Mouse (Mus musculus) limb, embryonic 11.5 days (tissue): Measurements from ENCODE around the gene Lgi4. TPM values are rescaled to one million over a fixed set of nuclear protein-coding genes. Genes with fewer than 3 reads are reported as not detected.

Experiments
- ATAC-seq: fragments of 200-750 bp; cut with Nextera tagmentation; 2 replicates; pipeline ENCODE4 v1.8.0; 2017; ENCODE audit warnings: low read depth; ENCODE audit not compliant: insufficient number of reproducible peaks, low FRiP score, low TSS enrichment
- DNase-seq: peaks from one replicate; pipeline ENCODE4 v3.0.0-alpha.2; 2015; ENCODE audit warnings: low spot score
- H3K27ac ChIP-seq: fragments of 300-500 bp; sonication (generic); replicated peaks from 2 replicates; pipeline ENCODE4 v1.5.1; 2014; ENCODE audit warnings: low read depth, mild to moderate bottlenecking, low read length
- H3K27me3 ChIP-seq: fragments of 300-500 bp; sonication (generic); 2 replicates; pipeline ENCODE4 v1.6.1; 2014; ENCODE audit warnings: mild to moderate bottlenecking, low read length, mixed read lengths; ENCODE audit not compliant: control insufficient read depth, insufficient read depth
- H3K36me3 ChIP-seq: fragments of 300-500 bp; sonication (generic); 2 replicates; pipeline ENCODE4 v1.6.1; 2014; ENCODE audit warnings: mild to moderate bottlenecking, low read length, moderate library complexity, mixed read lengths; ENCODE audit not compliant: control insufficient read depth, insufficient read depth
- H3K4me1 ChIP-seq: fragments of 300-500 bp; sonication (generic); 2 replicates; pipeline ENCODE4 v1.6.1; 2014; ENCODE audit warnings: low read length, mixed read lengths; ENCODE audit not compliant: control insufficient read depth, insufficient read depth
- H3K4me2 ChIP-seq: fragments of 300-500 bp; sonication (generic); 2 replicates; pipeline ENCODE4 v1.6.1; 2014; ENCODE audit warnings: low read depth, mild to moderate bottlenecking, moderate library complexity; ENCODE audit not compliant: severe bottlenecking
- H3K4me3 ChIP-seq: fragments of 300-500 bp; sonication (generic); 2 replicates; pipeline ENCODE4 v1.5.1; 2014; ENCODE audit warnings: low read depth, low read length
- H3K9ac ChIP-seq: fragments of 300-500 bp; sonication (generic); 2 replicates; pipeline ENCODE4 v1.6.1; 2014; ENCODE audit warnings: mild to moderate bottlenecking, low read length
- H3K9me3 ChIP-seq: fragments of 300-500 bp; sonication (generic); 2 replicates; pipeline ENCODE4 v1.6.1; 2016; ENCODE audit warnings: low read length; ENCODE audit not compliant: control insufficient read depth
- WGBS: fragments of 180-500 bp; shearing (Covaris S2); extraction: QIAGEN DNeasy Blood & Tissue Kit; methylation state at CpG from one replicate; pipeline ENCODE4 v1.1.7; 2014; 5-methylcytosine and 5-hydroxymethylcytosine counted together
- polyA plus RNA-seq: library from polyadenylated mRNA; unstranded; fragments of >200 nt; fragmentation: Nextera tagmentation; extraction: Ambion mirVana; gene quantifications from 2 replicates; pipeline ENCODE4 v1.2.1, GENCODE M21; 2014

Gene Lgi4
- polyA plus RNA-seq, 1 experiment from 2014 or later: 0.23 TPM

DNA sequence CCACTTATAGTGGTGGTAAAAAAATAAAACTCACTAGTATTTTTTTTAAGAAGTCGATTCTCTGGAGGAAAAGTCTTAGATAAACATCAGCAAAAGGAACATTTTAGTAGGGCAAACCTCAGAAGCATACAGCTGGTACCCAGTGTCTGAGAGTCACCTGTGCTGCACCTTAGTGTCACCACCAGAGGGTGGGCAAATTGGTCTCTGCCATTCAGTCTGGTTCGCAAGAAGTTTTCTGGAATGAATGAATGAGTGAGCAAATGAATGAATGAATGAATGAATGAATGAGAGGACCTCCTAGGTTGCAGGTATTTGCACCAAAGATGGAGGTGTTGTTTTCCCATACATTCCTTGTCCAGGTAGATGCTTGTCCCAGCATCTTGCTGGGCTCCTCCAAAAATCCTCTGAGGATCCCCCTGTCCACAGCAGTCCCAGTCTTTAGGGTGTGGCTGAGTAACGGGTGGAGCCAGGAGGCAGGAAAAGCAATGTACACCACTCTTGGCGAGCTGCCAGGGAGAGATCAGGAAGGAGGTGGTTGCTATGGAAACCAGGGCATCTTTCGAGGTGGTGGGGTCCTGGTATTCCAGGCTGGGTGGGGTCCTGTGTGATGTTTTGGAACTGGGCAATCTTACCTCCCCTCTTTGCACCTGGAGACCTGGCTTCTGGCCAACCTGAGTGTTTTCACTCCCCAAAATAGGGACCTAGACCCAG, 9.9 kb upstream of the Lgi4 start:
- 25% methylated on average over 5 of the region's 5 CpGs for WGBS
- Histone ChIP-seq H3K9ac (no peak overlapping the region), H3K4me2 (peak overlapping the region; percentile 27; the same call in 1 of the 2 replicates), H3K27ac (no peak overlapping the region), H3K4me1 (peaks cover 19% of the 10 kb centered on the region), H3K36me3 (no peaks in the 10 kb centered on the region), H3K27me3 (peaks cover 57% of the 10 kb centered on the region), H3K4me3 (no peak overlapping the region), H3K9me3 (no peaks in the 10 kb centered on the region)
- no peak for ATAC-seq
- no peak for DNase-seq

DNA sequence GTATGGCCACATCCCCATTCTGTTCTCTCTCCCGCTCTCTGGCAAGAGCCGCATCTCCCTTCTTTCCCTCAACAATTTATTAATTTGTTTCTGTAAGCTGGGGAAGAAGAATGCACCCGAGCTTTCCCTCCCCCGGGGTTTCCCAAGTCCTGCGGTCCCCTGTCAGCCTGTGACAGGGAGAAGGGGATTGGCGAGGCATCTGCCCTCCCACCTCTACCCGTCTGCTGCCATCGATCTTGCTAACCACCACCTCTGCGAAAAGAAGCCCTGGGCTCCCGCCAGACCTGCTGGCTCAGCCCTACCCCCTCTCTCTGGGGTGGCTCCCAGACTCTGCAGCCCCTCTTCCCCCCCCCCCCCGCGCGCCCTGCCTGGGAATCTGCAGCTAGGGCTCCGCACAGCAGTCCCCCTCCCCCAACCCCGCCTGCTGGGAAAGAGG, 9.3 kb upstream of the Lgi4 start:
- peak overlapping the region; percentile 27 for H3K4me2 ChIP-seq
- no peaks in the 10 kb centered on the region for H3K36me3 ChIP-seq
- no peak for DNase-seq
- peak overlapping the region; percentile 0; the same call in 1 of the 2 replicates for H3K4me3 ChIP-seq
- H3K9ac ChIP-seq: no peak overlapping the region
- ATAC-seq: peak; percentile 5; the same call in 1 of the 2 replicates
- WGBS: 3% methylated on average over 11 of the region's 15 CpGs
- peaks cover 20% of the 10 kb centered on the region for H3K4me1 ChIP-seq
- H3K27ac ChIP-seq: no peak overlapping the region
- H3K27me3 ChIP-seq: peaks cover 58% of the 10 kb centered on the region
- no peaks in the 10 kb centered on the region for H3K9me3 ChIP-seq

DNA sequence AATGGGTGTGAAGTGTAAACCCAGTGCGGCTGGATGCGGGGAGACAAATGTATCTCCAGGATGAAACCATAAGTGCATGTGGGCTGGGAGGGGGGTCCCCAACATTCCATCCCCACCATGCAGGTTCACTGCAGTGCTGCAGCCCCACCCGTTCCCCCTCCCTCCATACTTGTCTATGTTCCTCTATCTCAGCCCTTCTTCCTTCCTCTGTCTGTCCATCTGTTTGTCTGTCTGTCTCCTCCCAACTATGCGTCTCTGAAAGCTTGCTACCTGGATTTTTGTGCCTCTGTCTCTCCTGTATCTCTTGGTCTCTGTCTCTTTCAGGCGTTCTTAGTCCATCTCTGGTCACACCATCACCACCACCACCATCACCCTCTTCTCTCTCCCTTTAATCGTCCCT, 8.7 kb upstream of the Lgi4 start:
- Histone ChIP-seq H3K9me3 (no peaks in the 10 kb centered on the region), H3K4me3 (no peak overlapping the region; the same call in 1 of the 2 replicates), H3K4me1 (peaks cover 26% of the 10 kb centered on the region), H3K36me3 (no peaks in the 10 kb centered on the region), H3K27ac (no peak overlapping the region), H3K27me3 (peaks cover 57% of the 10 kb centered on the region), H3K4me2 (no peak overlapping the region; the same call in 1 of the 2 replicates), H3K9ac (no peak overlapping the region)
- 2% methylated on average over 6 of the region's 6 CpGs for WGBS
- DNase-seq: no peak
- no peak for ATAC-seq

DNA sequence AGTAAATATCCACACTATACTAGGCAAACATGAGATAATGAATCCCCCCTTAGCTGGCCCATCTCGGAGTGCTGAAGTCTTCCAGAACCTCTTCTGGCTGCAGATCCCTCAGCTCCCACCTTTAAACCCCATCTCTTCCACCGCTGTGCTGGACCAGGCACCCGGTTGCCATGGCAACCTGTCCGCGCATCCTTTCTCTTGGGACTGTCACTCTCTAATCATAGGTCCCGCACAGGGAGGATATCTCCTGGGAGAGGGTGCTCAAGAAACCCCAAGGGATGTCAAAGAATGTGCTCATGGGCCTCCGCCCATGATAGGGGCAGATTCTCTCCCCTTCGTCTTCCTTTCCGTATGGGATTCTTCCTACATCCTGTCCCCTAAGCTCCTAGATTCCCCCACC, 8.2 kb upstream of the Lgi4 start:
- H3K36me3 ChIP-seq: no peaks in the 10 kb centered on the region
- no peak for ATAC-seq
- no peak overlapping the region for H3K9ac ChIP-seq
- no peak for DNase-seq
- H3K27me3 ChIP-seq: peaks cover 57% of the 10 kb centered on the region
- 3% methylated on average over 9 of the region's 9 CpGs for WGBS
- H3K27ac ChIP-seq: no peak overlapping the region
- H3K4me1 ChIP-seq: peaks cover 27% of the 10 kb centered on the region
- H3K9me3 ChIP-seq: no peaks in the 10 kb centered on the region
- peak overlapping the region; percentile 10; the same call in 1 of the 2 replicates for H3K4me3 ChIP-seq
- H3K4me2 ChIP-seq: peak overlapping the region; percentile 22

DNA sequence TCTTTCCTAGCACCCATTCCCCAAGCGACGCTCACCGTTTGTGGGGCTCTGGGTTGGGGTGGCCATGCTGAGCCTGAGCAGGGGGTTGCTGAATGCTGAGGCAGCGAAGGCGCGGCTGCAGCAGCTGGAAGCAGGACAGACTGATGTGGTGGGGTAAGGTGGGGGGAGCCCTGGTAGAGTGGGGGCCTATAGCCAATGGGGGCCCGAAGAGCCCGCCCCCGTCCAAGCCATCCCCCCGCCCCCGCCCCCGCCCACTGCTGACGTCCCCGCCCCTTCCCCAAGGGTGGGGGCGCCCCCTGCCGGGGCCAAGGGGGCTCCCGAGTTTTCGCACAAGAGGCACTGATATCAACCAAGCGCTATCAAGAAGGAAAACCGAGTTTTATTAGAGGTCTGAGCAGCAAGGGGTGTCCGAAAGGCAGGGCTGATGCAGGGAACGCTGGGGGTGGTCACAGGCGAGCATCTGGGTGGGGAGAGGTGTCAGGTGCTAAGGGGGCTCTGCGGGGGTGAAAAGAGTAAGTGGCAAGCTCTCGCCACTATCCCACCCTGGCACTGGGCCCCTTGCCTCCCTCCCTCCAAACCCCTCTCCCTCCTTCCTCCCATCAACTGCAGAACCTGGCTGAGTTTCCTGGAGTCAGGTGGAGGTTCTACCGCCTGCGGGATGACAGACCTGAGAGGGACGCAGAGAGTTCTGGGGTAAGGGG, 7.7 kb upstream of the Lgi4 start, which contains the start of gene Fxyd7:
Gene Fxyd7 (minus strand): TSS at position 147 of the 701 bp plus-strand sequence.
- Histone ChIP-seq H3K4me2 (peak within 1 kb of the TSS; percentile 31), H3K4me3 (peak within 1 kb of the TSS; percentile 14; the same call in 1 of the 2 replicates), H3K36me3 (no peaks in the 10 kb centered on the region), H3K9me3 (no peaks in the 10 kb centered on the region), H3K4me1 (peaks cover 27% of the 10 kb centered on the region), H3K9ac (no peak within 1 kb of the TSS), H3K27me3 (peaks cover 57% of the 10 kb centered on the region), H3K27ac (no peak within 1 kb of the TSS)
- DNase-seq (no peak), ATAC-seq (no peak)
- WGBS: under 1% methylated on average over 27 of the region's 28 CpGs

DNA sequence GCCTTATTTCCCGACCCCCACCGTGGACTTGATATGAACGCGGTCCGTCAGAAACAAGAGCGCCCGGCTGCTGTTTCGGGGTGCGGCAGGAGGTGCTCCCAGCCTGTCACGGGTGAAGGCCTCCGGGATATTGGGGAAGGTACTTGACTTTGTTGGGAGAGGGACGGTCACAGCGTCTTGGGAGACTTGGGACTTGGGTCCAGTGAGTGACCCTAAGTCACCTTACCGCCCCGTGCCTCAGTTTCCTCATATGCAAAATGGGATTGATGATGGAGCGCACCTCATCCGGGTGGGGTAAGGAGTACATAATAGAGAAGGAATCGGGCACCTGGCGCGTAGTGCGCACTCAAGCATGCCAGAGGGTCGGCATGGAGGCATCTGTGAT, 6.9 kb upstream of the Lgi4 start:
- Histone ChIP-seq H3K27ac (no peak overlapping the region), H3K4me2 (peak overlapping the region; percentile 31), H3K27me3 (peaks cover 57% of the 10 kb centered on the region), H3K9ac (no peak overlapping the region), H3K36me3 (no peaks in the 10 kb centered on the region), H3K9me3 (no peaks in the 10 kb centered on the region), H3K4me3 (peak overlapping the region; percentile 14; the same call in 1 of the 2 replicates), H3K4me1 (peaks cover 27% of the 10 kb centered on the region)
- WGBS: 2% methylated on average over 22 of the region's 22 CpGs
- ATAC-seq (no peak), DNase-seq (no peak)

DNA sequence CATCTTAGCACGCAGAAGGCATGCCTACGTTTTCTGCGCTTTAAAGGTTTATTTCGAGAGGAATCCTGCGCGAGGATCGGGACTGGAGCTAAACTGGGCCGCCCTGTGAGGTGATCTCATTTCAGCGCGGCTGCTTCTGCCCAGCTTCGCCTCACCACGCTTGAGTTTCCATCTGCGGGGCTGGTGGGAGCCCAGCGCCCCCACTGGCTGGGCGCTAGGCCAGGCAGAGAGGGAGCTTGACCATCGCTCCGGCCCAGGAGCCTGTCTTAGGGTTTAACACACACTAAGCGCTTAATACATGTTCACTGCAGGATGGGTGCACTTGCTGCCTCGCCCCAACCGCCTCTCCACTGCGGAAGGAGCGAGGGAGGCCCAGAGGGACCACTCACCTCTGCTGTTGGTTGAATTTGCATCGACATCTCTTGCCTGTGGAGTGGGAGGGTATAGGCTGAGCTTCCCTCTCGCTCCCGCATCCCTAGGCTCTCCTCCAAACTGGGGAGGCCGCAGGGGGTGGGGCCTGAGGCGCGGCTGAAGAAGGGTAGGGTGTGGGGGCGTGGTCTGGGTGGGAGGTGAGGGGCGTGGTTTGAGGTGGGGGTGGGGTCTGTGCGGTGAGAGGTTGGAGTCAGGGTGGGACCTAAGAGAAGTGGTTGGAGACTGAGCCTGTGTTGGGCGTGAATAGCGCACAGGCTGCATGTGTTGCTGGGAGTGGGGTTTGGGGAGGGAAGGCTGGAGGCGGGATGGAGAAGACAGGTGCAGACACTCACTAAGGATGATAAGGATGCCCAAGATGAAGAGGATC, 6.3 kb upstream of the Lgi4 start:
- Histone ChIP-seq H3K36me3 (no peaks in the 10 kb centered on the region), H3K9ac (no peak overlapping the region), H3K4me1 (peaks cover 27% of the 10 kb centered on the region), H3K4me2 (peak overlapping the region; percentile 31), H3K27ac (no peak overlapping the region), H3K27me3 (peaks cover 57% of the 10 kb centered on the region), H3K4me3 (peak overlapping the region; percentile 16; the same call in 1 of the 2 replicates), H3K9me3 (no peaks in the 10 kb centered on the region)
- ATAC-seq (peak; percentile 35), DNase-seq (no peak)
- WGBS: under 1% methylated on average over 34 of the region's 34 CpGs

DNA sequence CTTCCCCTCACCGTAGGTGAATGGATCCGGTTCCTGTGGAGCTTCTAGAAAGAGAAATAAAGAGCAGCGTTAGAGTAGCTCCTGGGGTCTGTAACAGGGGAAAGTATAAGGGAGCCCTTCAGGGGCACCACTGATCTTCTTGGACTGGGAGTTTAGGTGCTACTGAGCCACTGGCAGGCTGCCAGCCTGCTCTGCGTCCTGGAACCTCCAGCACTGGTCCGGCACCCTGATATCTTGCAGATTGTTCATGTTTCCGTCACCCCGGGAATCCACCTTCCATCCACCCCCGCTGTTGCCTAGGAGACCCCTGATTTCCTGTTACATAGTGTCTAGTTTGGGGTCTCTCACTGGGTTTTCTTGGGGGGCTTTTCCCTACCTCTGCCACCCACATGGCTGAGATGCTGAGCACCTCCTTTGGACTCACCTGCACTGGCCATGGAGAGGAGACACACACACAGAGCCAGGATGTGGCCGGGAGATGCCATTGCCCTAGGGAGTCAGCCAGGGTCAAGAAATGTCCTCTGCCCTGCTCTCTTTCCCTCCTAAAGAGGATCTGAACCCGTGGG, 5.2 kb upstream of the Lgi4 start:
- H3K36me3 ChIP-seq: no peaks in the 10 kb centered on the region
- DNase-seq: no peak
- no peak overlapping the region for H3K4me3 ChIP-seq
- peaks cover 27% of the 10 kb centered on the region for H3K4me1 ChIP-seq
- no peak for ATAC-seq
- WGBS: 40% methylated on average over 10 of the region's 10 CpGs
- H3K27ac ChIP-seq: no peak overlapping the region
- no peaks in the 10 kb centered on the region for H3K9me3 ChIP-seq
- H3K9ac ChIP-seq: no peak overlapping the region
- H3K4me2 ChIP-seq: no peak overlapping the region
- peaks cover 50% of the 10 kb centered on the region for H3K27me3 ChIP-seq
